Mouse (Mus musculus) NIH3T3 (cell line): ENCODE data around the gene Tuft1.
"Not testable (repeated sequence)": the region's sequence is repeated elsewhere in the genome, so short reads cannot be mapped to it uniquely, and the experiment has no call there.

Experiments used
- DNase-seq: peaks from one replicate; pipeline ENCODE4 v3.0.0-alpha.2; 2012; ENCODE audit warnings: low read depth

Tuft1 gene

DNA sequence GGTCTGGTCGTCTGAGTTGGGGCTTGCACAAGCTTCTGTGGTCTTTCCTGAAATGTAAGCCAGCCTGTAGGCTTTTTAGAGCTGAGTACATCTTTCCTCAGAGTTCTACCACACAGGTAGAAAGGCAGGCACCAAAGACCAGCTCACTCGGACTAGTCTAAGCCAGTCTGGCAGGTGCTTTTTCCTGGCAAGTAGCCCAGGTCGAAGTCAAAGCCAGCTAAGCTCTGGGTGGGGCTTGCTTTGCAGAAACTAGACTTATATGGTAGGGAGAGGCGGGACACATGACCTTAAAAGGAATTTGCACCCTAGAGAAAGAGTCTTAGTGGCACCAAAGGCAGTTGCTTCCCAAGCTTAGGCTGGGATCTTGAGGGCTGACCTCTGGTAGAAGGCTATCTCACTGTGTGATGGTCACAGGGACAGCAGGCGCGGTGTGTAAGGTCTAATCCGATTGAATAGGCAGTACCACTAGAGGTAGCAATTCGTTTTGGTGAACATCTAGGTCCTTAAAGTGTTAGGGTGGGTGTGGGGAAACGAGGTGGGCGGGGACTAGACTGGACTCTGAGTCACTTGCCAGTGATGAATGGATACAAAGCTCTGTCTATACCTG, 573 bp upstream of the Tuft1 start:
- DNase-seq: not testable (repeated sequence)

DNA sequence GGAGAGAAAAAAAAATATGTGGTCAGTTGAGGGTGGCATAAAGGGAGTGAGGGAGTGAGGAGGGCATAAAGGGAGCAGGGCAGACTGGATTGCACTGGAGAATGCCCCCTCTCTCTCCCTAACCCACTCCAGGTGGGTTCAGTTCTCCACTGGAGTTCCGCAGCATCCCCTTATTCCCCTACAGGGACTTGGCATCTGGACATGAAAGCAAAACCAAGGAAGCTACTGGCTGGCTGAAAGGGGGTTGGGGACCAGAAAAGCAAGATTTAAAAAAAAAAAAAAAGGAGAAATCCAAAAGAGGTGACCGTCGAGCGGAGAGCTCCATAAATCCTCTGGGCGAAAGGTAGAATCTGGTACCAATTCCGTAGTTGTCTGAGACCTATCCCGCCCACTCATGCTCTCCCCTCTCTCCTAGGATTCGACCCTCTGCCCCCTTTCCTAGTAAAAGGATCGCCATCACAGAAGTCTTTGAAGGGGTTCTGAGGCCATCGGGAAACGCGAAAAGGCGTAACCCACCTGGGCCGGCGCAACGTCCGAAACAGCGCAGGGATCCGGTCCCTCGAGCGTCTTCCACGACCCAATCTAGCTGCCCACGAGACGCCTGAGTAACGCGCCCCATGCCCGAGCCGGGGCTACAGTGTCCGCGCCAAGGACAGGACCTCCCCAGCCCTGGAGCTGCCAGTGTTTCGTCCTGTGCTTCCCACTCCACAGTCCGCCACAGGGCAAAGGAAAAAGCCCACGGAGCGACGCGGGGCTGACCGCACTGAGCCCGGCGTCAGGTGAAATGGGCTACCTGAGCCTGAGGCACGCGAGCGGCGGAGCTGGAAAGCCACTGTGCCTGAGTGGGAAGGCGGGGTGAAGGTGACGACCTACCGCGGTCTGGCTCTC, 576 bp downstream of the Tuft1 start:
- not testable (repeated sequence) for DNase-seq

DNA sequence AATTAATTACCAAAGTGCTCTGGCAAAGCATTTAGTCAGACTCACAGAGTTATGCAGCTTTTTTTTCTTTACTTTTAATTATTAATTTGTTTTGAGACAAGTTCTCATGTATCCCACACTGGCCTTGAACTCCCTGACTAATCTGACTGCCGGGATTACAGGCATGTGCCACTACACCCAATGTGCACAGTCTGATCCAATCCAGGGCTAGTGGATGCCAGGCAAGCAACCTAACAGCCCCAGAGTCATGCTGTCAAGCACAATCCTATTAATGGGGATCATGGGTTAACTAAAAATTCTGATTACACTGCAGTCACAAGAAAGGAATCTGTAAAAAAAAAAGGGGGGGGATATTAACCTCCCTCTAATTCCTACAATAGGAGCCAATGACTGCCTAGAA, 4.7 kb downstream of the Tuft1 start:
- not testable (repeated sequence) for DNase-seq

DNA sequence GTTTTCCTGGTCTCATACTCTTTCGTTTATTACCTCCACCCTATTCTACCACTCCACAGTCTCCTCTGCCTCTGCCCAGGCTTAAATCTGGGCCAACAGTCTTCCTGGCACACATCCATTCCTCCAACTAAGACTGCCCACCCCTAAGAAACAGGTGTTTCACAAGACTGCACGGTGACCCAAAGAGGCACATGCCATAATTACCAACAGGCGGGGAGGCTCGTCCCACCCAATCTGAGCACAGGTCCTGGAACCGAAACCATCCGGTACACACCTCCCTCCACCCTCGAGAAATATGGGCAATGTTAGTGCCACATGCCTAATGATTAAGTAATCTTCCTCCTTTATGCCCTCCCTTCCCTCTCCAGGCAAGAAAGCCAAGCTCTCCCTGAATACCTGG, 8.3 kb downstream of the Tuft1 start:
- DNase-seq: peak; percentile 16

DNA sequence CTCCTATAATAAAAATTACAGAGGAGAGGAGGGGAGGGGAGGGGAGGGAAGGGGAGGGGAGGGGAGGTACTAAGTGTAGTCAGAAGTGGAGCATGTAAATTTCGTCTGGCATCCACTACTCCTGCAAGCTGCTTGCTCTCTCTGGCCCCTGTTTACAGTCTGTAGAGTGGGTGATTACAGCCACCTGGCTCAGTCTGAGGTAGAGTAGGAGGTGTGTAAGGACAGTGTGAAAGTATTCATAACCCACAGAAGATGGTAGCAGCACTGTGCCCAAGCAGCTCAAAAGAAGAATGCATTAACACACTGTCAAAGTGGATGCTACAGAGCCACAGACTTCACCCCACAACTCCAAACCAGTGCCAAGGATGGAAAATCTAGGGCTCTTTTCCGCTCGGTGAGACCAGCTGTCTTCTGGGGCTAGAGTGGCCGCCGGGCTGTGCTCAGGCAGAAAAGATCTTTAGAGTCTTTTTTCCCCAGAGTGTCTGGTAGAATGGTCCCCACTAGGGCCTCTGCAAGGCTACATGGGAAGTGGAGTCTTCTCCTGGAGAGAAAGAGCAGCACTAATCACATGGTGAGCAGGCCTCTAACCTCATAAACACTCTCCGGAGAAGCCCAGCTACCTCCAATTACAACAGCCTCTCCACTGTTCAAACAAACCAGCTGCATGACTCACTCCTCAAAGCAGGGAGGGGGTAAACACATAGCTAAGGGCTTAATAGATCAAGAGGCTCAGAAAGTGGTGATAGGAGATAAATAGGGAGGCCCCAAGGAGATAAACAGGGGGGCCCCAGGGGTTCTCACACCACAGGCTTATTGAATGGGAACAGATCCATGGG, 9.7 kb downstream of the Tuft1 start:
- peak; percentile 77 for DNase-seq

DNA sequence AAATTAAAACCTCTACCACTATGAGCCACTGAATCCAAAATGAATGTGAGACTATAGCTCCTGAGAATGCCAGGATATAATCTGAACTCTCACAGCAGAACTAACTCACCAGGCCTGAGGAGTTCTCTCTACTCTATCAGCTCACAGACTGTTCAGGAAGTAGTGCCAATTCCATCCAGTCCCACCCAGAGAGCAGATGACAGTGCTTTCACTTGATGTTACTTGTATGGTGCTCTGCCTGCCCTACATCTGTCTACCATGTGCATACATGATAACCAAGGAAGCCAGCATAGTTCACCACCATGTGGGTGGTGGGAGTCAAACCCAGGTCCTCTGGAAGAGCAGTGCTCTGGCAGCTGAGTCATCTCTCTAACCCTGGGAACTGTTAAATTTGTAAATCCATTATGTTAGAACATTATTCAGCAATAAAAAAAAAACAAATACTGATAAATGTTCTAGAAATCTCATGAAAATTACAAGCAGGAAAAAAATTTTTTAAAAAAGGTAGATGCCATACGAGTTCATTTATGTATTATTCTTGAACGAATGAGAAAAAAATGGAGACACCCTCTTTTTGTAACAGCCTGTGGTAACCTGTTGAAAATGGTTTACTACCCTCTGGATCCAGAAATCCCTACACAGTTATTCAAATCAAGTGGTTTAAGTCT, 16.0 kb downstream of the Tuft1 start, which contains the start of gene Gm10972:
Gene Gm10972, plus strand, starts transcription at position 618 of the 668 bp plus-strand sequence.
- not testable (repeated sequence) for DNase-seq

DNA sequence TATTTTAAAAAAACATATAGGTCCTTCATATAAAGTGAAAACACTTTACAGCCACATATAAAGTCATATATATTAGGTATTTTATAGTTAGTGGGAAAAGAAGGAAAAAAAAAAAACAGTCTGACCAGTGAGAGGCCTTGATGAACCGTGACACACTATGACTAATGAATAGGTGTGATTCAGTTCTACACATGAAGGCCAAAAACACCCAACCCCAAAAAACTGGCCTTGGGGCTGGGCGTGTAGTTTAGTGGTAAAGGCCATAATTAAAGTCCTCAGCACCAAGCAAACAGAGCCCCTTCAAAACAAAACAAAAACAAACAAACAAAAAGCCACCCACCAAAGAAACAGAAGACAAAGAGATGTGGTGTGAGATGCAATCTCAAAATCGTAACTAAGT, 28.8 kb downstream of the Tuft1 start:
- DNase-seq: no peak

DNA sequence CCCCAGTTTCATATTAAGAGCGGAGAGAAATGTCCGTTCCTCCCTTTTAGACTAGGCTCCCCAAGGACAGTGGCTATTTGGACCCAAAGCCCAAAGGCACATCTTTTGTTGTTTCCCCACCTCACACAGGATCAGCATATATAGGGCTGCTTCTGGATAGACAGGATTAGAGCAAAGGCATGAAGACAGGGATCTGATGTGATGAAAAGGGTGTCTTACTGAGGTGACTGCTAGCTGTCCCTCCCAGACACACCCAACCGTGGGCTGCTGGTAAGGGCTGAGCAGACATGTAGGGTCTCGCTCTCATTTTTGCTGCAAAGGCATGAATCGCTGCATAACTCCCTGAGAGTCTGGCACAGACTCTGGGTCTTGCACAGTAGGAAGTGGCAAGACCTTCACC, 30.0 kb downstream of the Tuft1 start:
- DNase-seq: no peak

DNA sequence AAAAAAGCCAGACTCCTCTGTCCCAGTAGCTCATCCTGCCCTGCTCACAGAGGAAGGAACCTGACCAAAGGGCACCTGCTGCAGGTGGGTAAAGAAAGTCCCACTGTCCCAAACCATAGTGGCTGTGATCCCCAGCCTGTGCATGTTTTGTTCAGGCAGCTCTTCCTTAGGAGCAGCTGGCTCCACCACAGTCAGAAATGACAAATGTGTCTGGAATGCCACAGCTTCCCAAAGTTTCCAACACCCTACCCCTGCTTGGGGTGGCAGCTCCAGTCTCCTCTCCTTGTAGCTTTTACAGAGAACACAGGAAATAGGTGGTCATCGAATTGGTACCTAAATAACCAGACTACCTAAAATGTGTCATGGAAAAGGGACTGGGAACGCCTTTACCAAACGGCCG, 34.4 kb downstream of the Tuft1 start:
- DNase-seq: peak; percentile 57

DNA sequence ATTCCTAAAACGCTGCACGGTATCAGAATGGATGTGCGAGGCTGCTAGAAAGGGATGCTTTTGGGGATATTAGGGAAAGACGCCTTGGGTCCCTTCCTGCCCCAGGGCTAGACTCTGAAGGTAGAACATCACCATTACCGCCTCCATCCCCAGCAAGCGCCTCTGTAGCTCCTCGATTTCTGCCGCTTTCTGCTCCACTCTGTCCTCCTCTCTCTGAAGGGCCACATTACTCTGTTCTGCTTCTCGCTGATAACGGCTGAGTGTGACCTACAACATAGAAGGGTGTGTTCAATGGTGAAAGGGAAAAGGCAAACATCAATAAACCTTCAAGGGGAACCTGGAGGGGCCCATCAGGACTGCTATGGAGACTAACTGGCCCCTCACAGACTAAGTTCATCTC, 36.1 kb downstream of the Tuft1 start:
- no peak for DNase-seq

DNA sequence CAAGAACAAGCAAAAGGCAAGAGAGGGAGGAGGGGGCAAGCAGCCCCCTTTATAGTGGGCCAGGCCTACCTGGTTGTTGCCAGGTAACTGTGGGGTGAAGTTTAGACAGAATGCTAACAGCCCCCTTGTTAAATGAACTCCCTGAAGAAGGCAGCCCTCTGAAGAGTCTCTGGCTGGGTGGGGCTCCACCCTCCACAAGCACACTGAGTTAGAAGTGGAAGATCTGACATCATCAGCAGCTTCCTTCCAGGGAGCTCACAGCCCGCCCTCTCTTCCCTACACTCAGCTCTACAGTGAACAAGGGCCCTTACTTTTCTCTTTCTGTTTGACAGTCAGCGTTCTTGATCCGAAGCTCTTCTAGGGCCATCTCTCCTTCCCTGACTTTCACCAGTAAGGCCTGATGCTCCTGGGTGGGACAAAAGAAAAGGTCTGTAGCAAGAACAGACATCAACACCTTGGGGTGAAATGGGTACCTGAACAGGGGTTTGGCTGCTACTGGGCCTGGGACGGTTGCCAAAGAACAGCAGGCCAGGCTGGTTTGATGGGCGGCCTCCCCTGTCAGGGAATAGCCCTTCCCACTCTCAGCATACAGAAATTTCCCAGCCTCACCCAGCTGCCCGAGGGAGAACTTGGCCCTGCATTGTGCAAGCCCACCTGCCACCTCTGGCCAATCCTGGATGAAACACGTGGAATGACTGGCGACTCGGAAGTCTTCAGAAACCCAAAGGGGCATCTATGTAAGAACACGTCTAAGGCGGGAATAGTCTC, 36.7 kb downstream of the Tuft1 start:
- no peak for DNase-seq

DNA sequence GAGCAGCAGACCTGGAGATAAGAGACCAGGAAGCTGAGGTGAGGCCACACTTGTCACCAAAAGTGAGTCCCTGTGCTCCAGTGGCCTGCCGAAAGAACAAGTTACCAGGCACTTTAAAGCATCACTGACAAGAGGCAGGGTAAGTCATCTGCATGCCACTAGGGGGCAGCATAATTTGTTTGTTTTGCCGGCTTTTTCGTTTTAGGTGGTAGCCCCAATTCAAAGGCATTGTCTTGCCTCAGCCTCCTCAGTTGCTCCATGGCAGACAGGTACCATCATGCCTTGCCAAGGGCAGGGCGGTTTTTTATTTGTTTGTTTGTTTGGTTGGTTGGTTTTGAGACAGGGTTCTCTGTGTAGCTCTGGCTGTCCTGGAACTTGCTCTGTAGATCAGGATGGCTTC, 42.0 kb downstream of the Tuft1 start:
- DNase-seq: peak; percentile 57

DNA sequence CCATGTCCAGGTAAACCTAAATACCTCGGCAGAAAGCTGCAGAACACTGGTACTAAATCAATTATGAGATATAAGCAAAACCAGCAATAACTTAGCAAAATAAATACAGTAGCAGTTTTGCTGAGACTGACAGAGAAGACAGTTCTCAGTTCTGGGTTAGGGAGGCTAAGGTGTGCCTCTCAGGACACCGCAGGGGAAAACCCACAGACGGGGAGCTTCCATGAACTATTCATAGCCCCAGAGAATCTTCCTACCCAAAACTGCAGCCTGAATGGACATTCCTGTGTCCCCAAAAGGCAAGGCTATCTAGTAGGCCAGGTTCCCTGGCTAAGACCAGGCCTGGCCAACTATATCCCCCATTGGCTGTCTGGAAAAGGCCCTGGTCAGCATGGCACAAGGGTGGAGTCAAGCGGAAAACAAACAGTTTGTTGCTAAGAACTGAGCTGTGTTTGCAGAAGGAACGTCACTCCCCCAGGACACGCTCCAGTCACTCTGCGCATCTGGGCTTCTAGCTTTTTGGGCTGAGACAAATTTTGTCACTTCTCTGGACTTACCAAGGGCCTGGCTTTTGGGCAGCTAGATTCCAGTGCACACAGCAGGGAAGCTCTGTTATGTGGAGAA, 45.3 kb downstream of the Tuft1 start:
- DNase-seq: no peak

DNA sequence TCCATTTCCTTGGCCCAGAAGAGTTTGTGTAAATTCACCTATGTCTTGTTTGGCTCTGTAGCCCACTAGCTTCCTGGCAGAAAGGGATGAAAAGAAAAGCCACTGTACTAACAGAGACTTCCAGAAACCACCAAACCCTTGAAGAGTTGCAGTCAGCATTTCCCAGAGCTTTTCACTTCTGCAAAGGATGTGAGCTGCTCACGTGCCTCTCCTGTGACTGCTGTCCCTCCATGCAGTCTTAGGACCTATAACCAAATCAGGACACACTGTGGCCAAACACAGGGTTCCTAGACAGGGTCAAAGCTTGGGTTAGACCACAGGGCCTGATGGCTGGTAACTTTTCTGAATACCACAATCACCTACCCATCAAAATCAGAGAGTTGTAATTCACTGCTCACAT, 46.4 kb downstream of the Tuft1 start:
- DNase-seq: no peak

DNA sequence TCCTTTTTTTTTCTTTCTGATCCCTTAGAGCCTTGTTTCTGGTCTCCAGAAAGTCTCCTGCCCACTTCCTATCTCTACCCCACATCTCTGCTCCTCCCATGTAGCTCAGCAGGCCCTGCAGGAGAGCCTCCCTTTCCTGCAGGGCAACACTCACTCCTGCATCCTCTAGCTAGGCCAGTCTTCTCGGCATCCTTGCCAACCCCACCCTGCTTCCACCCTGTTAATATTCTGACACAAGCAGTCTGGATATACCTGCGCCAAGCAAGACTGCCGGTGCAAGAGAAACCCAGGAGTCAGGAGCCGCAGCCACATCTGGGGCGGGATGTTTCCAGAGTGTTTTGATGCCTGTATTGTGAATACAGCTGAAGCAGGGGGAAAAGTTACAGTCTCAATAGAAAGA, 46.8 kb downstream of the Tuft1 start:
- DNase-seq: no peak

DNA sequence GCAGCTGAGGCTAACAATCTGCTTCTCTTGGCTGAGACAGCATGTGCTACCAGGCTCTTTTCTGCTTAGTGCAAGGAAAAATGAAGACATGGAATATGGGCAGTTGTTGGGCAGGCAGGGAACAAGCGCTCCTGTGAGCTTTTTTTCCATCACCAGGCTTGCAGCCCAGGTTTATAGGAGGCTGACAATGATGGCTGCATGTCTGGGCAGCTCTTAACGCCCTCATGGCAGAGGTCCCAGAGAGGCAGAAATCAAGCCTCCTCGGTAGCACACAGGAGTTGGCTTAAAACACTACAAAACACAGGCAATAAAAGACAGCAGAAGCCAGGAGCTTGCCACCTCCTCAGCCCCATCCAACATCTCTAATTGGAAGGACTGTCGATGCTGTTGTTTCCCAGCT, 47.3 kb downstream of the Tuft1 start:
- peak; percentile 36 for DNase-seq

DNA sequence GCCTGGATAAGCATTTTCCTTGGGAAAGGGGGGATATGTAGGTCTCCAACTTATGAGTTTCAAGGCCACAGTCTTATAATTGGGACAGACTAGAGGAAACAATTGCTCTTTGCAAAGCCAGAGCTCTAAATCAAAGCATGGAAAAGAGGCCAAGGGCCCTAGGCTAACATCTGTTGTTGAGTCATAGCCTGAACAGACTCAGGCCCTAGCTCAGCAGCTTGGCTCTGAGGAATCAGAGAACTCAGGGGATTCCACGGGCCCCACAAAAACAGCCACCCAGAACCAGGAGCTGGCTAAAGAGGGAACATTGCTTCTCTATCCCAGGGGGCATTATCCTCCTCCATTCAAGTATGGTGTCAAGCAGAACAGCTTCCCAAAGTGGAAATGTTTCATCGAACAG, 48.1 kb downstream of the Tuft1 start:
- peak; percentile 81 for DNase-seq

DNA sequence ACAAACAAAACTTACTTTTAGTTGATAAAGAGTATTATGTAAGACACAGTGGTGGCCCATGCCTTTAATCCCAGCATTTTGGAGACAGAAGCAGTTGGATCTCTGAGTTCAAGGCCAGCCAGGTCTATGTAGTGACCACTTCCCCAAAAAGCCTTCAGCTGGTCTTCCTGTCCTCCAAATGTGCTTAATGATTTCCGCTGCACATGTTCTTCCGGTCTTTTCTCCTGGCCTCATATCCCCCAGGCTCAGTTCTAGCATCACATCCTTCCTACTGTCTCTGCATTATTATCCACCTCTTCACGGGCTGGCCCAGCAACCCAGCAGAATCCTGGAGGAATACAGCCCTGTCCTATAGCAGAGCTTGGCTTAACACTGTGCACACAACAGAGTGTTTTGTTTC, 49.1 kb downstream of the Tuft1 start:
- DNase-seq: no peak

DNA sequence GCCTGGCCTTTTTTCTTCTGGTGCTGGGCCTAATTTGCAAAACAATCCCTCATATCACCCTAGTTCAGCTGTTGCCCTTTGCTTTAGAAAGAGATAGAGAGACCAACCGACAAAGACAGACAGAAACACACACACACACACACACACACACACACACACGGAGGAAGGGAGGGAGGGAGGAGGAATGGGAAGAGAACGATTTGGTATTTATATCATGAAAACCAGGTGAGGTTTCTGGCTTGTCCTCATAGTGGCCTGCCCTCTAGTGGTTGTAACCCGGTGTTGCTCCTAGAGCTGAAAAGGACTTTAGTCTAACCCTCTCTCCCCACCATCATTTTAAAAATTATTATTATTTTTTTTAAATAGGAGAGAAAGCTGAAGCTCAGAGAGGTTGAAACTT, 56.7 kb downstream of the Tuft1 start:
- DNase-seq: peak; percentile 84

DNA sequence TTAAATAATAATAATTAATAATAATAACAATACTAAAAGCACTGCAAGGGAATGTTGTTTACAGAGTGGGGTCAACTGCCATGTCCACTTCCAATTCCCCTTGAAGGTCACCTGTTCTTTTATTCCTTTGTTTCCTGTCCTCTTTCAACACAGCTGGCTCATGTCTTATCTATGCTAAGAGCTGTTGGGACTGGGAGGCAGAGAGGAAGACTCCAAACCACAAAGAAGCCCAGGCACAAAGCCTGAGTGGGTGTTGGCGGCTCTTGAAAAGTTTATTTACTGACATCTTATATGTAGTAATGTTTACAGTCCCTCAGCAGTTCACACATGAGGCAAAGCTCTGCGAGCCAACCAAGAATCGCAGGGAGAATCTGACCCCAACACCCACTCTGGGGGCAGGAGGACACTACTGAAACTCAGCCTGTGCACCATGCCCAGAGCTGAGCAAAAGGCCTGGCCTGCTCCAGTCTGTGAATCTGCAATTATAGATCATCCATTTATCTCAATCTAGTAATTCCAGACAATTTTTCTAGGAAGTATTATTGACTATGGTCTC, 61.4 kb downstream of the Tuft1 start:
- no peak for DNase-seq

DNA sequence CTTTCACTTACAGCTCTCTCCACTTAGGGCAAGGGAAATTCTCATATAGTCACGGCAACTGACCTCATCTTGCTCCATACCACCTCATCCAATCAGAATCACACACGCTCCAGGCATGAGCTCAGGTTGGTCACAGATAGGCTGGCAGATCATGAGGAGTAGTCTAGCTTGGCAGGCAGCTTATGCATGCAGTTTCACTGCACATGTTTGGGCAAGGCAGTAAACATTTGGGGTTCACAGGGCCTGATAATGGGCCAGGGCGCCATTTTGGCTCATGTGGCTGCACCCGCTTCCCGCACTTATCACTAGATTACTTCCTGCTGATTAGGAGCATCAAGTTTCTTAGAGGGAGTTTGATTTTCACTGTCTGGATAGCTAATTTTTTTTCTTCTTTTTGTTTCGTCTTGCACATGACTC, 62.8 kb downstream of the Tuft1 start:
- no peak for DNase-seq
